ENCODE assay signal across 7 mouse cellular contexts in genomic region chr7:128247443-128247842, GRCm38 (mm10). TPM values are rescaled to one million over a fixed set of nuclear protein-coding genes. Genes with fewer than 3 reads are reported as not detected.
DNase-seq lines count a peak whose midpoint lies in the region; ATAC-seq lines count a peak whose summit lies in the region.

No protein-coding gene starts in this region.

- H3K27ac ChIP-seq in midbrain, embryonic 10.5 days (replicated peaks): peak overlapping the region; percentile 81

- peak overlapping the region; percentile 52 for H3K4me3 ChIP-seq in midbrain, embryonic 10.5 days

- peak; percentile 71 for DNase-seq in adrenal gland, adult 8-10 months
- peak; percentile 96 for DNase-seq in embryo, embryonic 10.5 days (ENCODE audit: low spot score)
- DNase-seq in gastrocnemius, postnatal 14 days: peak; percentile 89
- DNase-seq in left cerebral cortex, postnatal 25 days (ENCODE audit: low spot score in 2 of 2): peak; percentile 84 to 93
- peak; percentile 84 for DNase-seq in midbrain, embryonic 10.5 days (ENCODE audit: low spot score)
- peak; percentile 95 for DNase-seq in right cerebral cortex, postnatal 4 days

- 3% methylated on average over 13 of the region's 13 CpGs for WGBS in midbrain, embryonic 10.5 days

- peaks cover 59% of the 10 kb centered on the region for H3K4me1 ChIP-seq in midbrain, embryonic 10.5 days

- peaks cover 66% of the 10 kb centered on the region for H3K27me3 ChIP-seq in midbrain, embryonic 10.5 days (ENCODE audit: low read depth, poor library complexity, severe bottlenecking)

- peaks cover 24% of the 10 kb centered on the region for H3K36me3 ChIP-seq in midbrain, embryonic 10.5 days

- intact Hi-C loops in gastrocnemius, postnatal 14 days (cut with DNase I; ENCODE audit: low total_unique reads): loop anchor here (2.0 kb wide), 1 partner anchor 97 kb away; no protein-coding TSS in a partner anchor
- intact Hi-C loops in left cerebral cortex, postnatal 25 days (cut with DNase I): loop anchor here (1.0 to 5.0 kb wide), 4 partner anchors 95 to 460 kb away; partner anchors contain the start of genes Rgs10 and Tial1

- no peaks in the 10 kb centered on the region for H3K9me3 ChIP-seq in midbrain, embryonic 10.5 days (replicated peaks)

- ATAC-seq in inflammation-experienced regulatory T-cells, adult 6 months: peak; percentile 54

RNA-seq across cellular contexts. Expression of gene Tgfb1i1, which starts 0.8 kb away (rescaled TPM):
- 10 to 100 TPM; 17.0 to 24.2 (median 20.5) TPM for total RNA-seq in adrenal gland, adult 8-10 months (2022)
- total RNA-seq in gastrocnemius, postnatal 14 days (2021): 10 to 100 TPM; 19.5 to 20.8 TPM
- polyA plus RNA-seq in inflammation-experienced regulatory T-cells, adult 6 months (2017; shearing (Covaris generic)): 1 to 10 TPM in 1 of 3 experiments, under 1 TPM in 1, not detected in 1; 0.26 to 1.0 TPM
- total RNA-seq in left cerebral cortex, postnatal 25 days (2021): 10 to 100 TPM; 18.6 to 22.6 TPM
- polyA plus RNA-seq in midbrain, embryonic 10.5 days (2016; fragmentation: Nextera tagmentation; extraction: Ambion mirVana): 40.9 and 45.3 TPM in 2 replicates

RNA-seq across cellular contexts. Expression of gene 9130023H24Rik, which starts 9.6 kb away (rescaled TPM):
- total RNA-seq in adrenal gland, adult 8-10 months (2022): 10 to 100 TPM in 2 of 4 experiments, 1 to 10 TPM in 2; 8.8 to 11.7 (median 9.9) TPM
- 1 to 10 TPM; 2.6 to 3.5 TPM for total RNA-seq in gastrocnemius, postnatal 14 days (2021)
- 1 to 10 TPM; 2.6 to 4.9 (median 2.8) TPM for polyA plus RNA-seq in inflammation-experienced regulatory T-cells, adult 6 months (2017; shearing (Covaris generic))
- total RNA-seq in left cerebral cortex, postnatal 25 days (2021): 1 to 10 TPM; 3.3 to 3.9 TPM
- 10.3 and 11.7 TPM in 2 replicates for polyA plus RNA-seq in midbrain, embryonic 10.5 days (2016; fragmentation: Nextera tagmentation; extraction: Ambion mirVana)

RNA-seq across cellular contexts. Expression of gene Armc5, which starts 10.3 kb away (rescaled TPM):
- total RNA-seq in adrenal gland, adult 8-10 months (2022): 10 to 100 TPM; 23.2 to 30.2 (median 24.4) TPM
- total RNA-seq in gastrocnemius, postnatal 14 days (2021): 1 to 10 TPM; 8.3 to 9.8 TPM
- 1 to 10 TPM; 4.9 to 5.6 (median 5.5) TPM for polyA plus RNA-seq in inflammation-experienced regulatory T-cells, adult 6 months (2017; shearing (Covaris generic))
- total RNA-seq in left cerebral cortex, postnatal 25 days (2021): 10 to 100 TPM; 13.0 to 13.4 TPM
- polyA plus RNA-seq in midbrain, embryonic 10.5 days (2016; fragmentation: Nextera tagmentation; extraction: Ambion mirVana): 15.4 and 16.7 TPM in 2 replicates

RNA-seq across cellular contexts. Expression of gene Slc5a2, which starts 18.0 kb away (rescaled TPM):
- total RNA-seq in adrenal gland, adult 8-10 months (2022): not detected
- not detected for total RNA-seq in gastrocnemius, postnatal 14 days (2021)
- not detected for polyA plus RNA-seq in inflammation-experienced regulatory T-cells, adult 6 months (2017; shearing (Covaris generic))
- total RNA-seq in left cerebral cortex, postnatal 25 days (2021): not detected
- 0.28 and 0.50 TPM in 2 replicates for polyA plus RNA-seq in midbrain, embryonic 10.5 days (2016; fragmentation: Nextera tagmentation; extraction: Ambion mirVana)

RNA-seq across cellular contexts. Expression of gene Cox6a2, which starts 41.3 kb away (rescaled TPM):
- 1 to 10 TPM in 2 of 4 experiments, not detected in 2; 4.1 to 5.3 TPM for total RNA-seq in adrenal gland, adult 8-10 months (2022)
- total RNA-seq in gastrocnemius, postnatal 14 days (2021): 1,000 to 10,000 TPM; 1,122 to 1,196 TPM
- 1 to 10 TPM in 1 of 3 experiments, not detected in 2; 1.5 TPM for polyA plus RNA-seq in inflammation-experienced regulatory T-cells, adult 6 months (2017; shearing (Covaris generic))
- 10 to 100 TPM in 1 of 2 experiments, 1 to 10 TPM in 1; 8.2 to 11.2 TPM for total RNA-seq in left cerebral cortex, postnatal 25 days (2021)
- not detected in 2 replicates for polyA plus RNA-seq in midbrain, embryonic 10.5 days (2016; fragmentation: Nextera tagmentation; extraction: Ambion mirVana)

Comparison
In these comparisons a context has a peak if more than half of its experiments do, and no peak if none do; other contexts are left out.
1. Peak in every context shown above with its lines: DNase-seq, ATAC-seq, H3K4me3 ChIP-seq and H3K27ac ChIP-seq.